Mouse (Mus musculus) lung, adult 2 months (tissue): ENCODE measurements at regions not wholly inside any gene's neighbourhood (a gene's known extent, or its start where the extent isn't known, plus 50 kb on each side); places are given as distances from the start of the nearest gene placed in this dataset.

ENCODE experiments used
- CTCF ChIP-seq: fragments of 200-500 bp; IDR thresholded peaks from 2 replicates; pipeline ENCODE4 v1.5.1; 2011; ENCODE audit warnings: mild to moderate bottlenecking, low read length, control low read depth; ENCODE audit not compliant: insufficient read depth
- POLR2A ChIP-seq: fragments of 200-500 bp; IDR thresholded peaks from 2 replicates; pipeline ENCODE4 v1.6.1; 2011; ENCODE audit warnings: low read depth, mild to moderate bottlenecking, control low read depth, low read length, borderline replicate concordance; ENCODE audit errors: extremely low read depth

DNA sequence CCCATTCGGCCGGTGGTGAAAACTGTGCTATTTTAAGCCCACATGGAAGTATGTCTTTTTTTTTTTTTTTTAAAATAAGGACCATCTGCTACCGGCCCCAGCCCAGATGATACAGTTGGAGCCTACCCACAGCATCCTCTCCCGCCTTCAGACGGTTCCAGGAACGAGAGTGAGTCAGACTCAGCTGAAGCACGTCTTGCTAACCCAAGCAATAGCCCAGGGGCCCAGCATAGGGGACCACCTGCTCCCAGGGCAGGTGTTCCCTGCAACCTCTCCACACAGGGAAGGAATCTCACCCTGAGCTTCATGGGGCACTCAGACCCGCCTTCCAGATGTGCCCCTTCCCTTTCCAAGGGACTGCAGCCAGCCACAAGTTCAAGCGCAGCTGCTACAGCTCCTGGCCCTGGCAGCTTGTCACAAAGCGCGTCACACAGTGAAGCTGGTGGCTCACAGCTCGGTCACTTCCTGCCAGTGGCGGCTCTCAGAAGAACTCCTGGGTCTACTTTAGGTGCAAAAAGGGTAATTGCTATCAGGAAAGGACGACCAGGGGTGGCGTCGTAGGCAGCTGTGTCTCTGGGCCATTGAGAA, 92.3 kb upstream of the Id2 start:
- no peak for TF ChIP-seq CTCF
- TF ChIP-seq POLR2A: no peak
